Mouse (Mus musculus) cerebellum, adult 2 months (tissue): ENCODE results near the gene Rnf111.

Source experiments
- CTCF ChIP-seq: fragments of 200-500 bp; IDR thresholded peaks from 2 replicates; pipeline ENCODE4 v1.5.1; 2011; ENCODE audit warnings: low read depth, mild to moderate bottlenecking, control low read depth, low read length, moderate library complexity, borderline replicate concordance; ENCODE audit not compliant: insufficient read depth
- POLR2A ChIP-seq: fragments of 200-500 bp; IDR thresholded peaks from 2 replicates; pipeline ENCODE4 v1.6.1; 2011; ENCODE audit warnings: low read length, control low read depth, borderline replicate concordance; ENCODE audit not compliant: insufficient read depth

DNA sequence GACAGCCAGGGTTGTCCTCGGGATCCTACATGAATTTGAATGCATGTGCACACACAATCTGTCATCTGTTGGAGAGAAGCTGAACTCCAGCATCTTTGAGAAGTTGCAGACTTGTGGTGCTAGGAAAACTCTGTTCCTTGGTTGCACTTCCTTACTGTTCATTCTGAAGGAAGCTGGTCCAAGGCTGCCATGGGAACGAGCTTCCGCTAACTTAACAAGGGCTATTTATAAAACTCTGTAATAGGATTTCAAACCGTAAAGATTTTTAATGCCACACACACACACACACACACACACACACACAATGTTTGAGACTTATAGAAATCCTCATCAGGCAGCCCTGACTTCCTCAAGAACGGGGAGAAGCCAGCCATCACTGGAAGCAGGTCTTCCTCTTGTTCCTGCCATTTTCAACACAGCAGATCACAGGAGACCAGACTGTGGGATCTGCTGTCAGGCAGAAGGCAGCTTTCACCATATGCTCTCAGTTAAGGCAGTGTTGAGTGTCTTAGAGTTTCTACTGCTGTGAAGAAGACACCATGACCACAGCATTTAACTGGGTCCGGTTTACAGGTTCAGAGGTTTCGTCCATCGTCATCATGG, 101.5 kb downstream of the Rnf111 start:
- TF ChIP-seq CTCF: no peak
- no peak for TF ChIP-seq POLR2A
